Mouse (Mus musculus) kidney, adult 18-20 months (tissue): ENCODE results near the gene Vps13c.

Experiments used
- DNase-seq: peaks from one replicate; pipeline ENCODE4 v3.0.0; 2021

Gene Vps13c

GRCm38 (mm10) chr9:67839981-67840859 lies at the start of gene Vps13c:
TSS of gene Vps13c (plus strand) at chr9:67840396.
- DNase-seq: peak; percentile 81

GRCm38 (mm10) chr9:67792405-67792804 lies 47.8 kb upstream of the Vps13c start:
- no peak for DNase-seq

GRCm38 (mm10) chr9:67793501-67793900 lies 46.7 kb upstream of the Vps13c start:
- no peak for DNase-seq

GRCm38 (mm10) chr9:67794216-67794615 lies 46.0 kb upstream of the Vps13c start:
- no peak for DNase-seq

- DNase-seq: no peak
Observed at GRCm38 (mm10) chr9:67794668-67795067, 45.5 kb upstream of the Vps13c start.

GRCm38 (mm10) chr9:67795205-67795675 lies 45.0 kb upstream of the Vps13c start:
- DNase-seq: no peak

- DNase-seq: no peak
Observed at GRCm38 (mm10) chr9:67799078-67799819, 40.9 kb upstream of the Vps13c start.

- peak; percentile 63 for DNase-seq
Observed at GRCm38 (mm10) chr9:67802241-67802640, 38.0 kb upstream of the Vps13c start.

GRCm38 (mm10) chr9:67807000-67807399 lies 33.2 kb upstream of the Vps13c start:
- DNase-seq: no peak

GRCm38 (mm10) chr9:67810527-67810926 lies 29.7 kb upstream of the Vps13c start:
- DNase-seq: no peak

- DNase-seq: no peak
Observed at GRCm38 (mm10) chr9:67811116-67811515, 29.1 kb upstream of the Vps13c start.

- DNase-seq: no peak
Observed at GRCm38 (mm10) chr9:67813171-67813570, 27.0 kb upstream of the Vps13c start.

GRCm38 (mm10) chr9:67813665-67814337 lies 26.4 kb upstream of the Vps13c start:
- peak; percentile 28 for DNase-seq

- DNase-seq: no peak
Observed at GRCm38 (mm10) chr9:67816172-67816928, 23.8 kb upstream of the Vps13c start.

GRCm38 (mm10) chr9:67817898-67818667 lies 22.1 kb upstream of the Vps13c start:
- no peak for DNase-seq

- DNase-seq: no peak
Observed at GRCm38 (mm10) chr9:67818668-67818950, 21.6 kb upstream of the Vps13c start.

GRCm38 (mm10) chr9:67823131-67823530 lies 17.1 kb upstream of the Vps13c start:
- DNase-seq: no peak

- DNase-seq: no peak
Observed at GRCm38 (mm10) chr9:67825527-67825926, 14.7 kb upstream of the Vps13c start.

- DNase-seq: peak; percentile 63
Observed at GRCm38 (mm10) chr9:67828182-67828581, 12.0 kb upstream of the Vps13c start.

GRCm38 (mm10) chr9:67830411-67831358 lies 9.5 kb upstream of the Vps13c start:
- peak; percentile 33 for DNase-seq
